Mouse (Mus musculus): ENCODE measurements around the gene Atp13a3.

GRCm38 (mm10) chr16:30448169-30448568 lies 42.4 kb upstream of the Atp13a3 start:
- TF ChIP-seq POLR2A (IDR thresholded peaks at IDR 0.05; ENCODE audit: low read depth, low read length): no peak
- TF ChIP-seq CTCF (conservative IDR thresholded peaks at IDR 0.05; ENCODE audit: insufficient read depth, insufficient read length, low read depth, low read length): no peak

Data from kidney, adult 2 months (tissue).